Mouse (Mus musculus): ENCODE measurements around the gene Cfap54. TPM values are rescaled to one million over a fixed set of nuclear protein-coding genes. Genes with fewer than 3 reads are reported as not detected.

Cfap54 gene
- total RNA-seq, 2 experiments from 2014 or later, result 21.4 to 23.4 TPM

GRCm38 (mm10) chr10:93094957-93095580, 13.7 kb upstream of the Cfap54 start:
- intact Hi-C loops (cut with DNase I), result no loop called here
- H3K4me3 ChIP-seq, result no peak overlapping the region
- DNase-seq (ENCODE audit: extremely low spot score in 1 of 2, low spot score in 2 of 2), result no peak
- no peak overlapping the region for H3K27ac ChIP-seq
- no peak for TF ChIP-seq CTCF (IDR thresholded peaks at IDR 0.05)

- intact Hi-C loops (cut with DNase I), result no loop called here
- Histone ChIP-seq H3K27ac (no peak overlapping the region), H3K4me3 (no peak overlapping the region)
- TF ChIP-seq CTCF (IDR thresholded peaks at IDR 0.05), result no peak
- no peak for DNase-seq (ENCODE audit: extremely low spot score in 1 of 2, low spot score in 2 of 2)
Observed at GRCm38 (mm10) chr10:93091928-93092327, 10.5 kb upstream of the Cfap54 start.

- TF ChIP-seq CTCF (IDR thresholded peaks at IDR 0.05), result no peak
- Histone ChIP-seq H3K27ac (no peak overlapping the region), H3K4me3 (no peak overlapping the region)
- intact Hi-C loops (cut with DNase I), result no loop called here
- DNase-seq (ENCODE audit: extremely low spot score in 1 of 2, low spot score in 2 of 2), result no peak
Observed at GRCm38 (mm10) chr10:93090241-93090640, 8.8 kb upstream of the Cfap54 start.

- no peak for DNase-seq (ENCODE audit: extremely low spot score in 1 of 2, low spot score in 2 of 2)
- TF ChIP-seq CTCF (IDR thresholded peaks at IDR 0.05), result no peak
- intact Hi-C loops (cut with DNase I), result no loop called here
- no peak overlapping the region for H3K4me3 ChIP-seq
- H3K27ac ChIP-seq, result no peak overlapping the region
Observed at GRCm38 (mm10) chr10:93088396-93089048, 7.1 kb upstream of the Cfap54 start.

GRCm38 (mm10) chr10:93087504-93087903, 6.1 kb upstream of the Cfap54 start:
- intact Hi-C loops (cut with DNase I), result no loop called here
- no peak for TF ChIP-seq CTCF (IDR thresholded peaks at IDR 0.05)
- DNase-seq (ENCODE audit: extremely low spot score in 1 of 2, low spot score in 2 of 2), result no peak
- Histone ChIP-seq H3K4me3 (no peak overlapping the region), H3K27ac (no peak overlapping the region)

GRCm38 (mm10) chr10:93083963-93084340, 2.5 kb upstream of the Cfap54 start:
- Histone ChIP-seq H3K27ac (peak overlapping the region; percentile 65), H3K4me3 (peak overlapping the region; percentile 21; the same call in 1 of the 2 replicates)
- DNase-seq (ENCODE audit: extremely low spot score in 1 of 2, low spot score in 2 of 2), result no peak
- TF ChIP-seq CTCF (IDR thresholded peaks at IDR 0.05), result no peak
- intact Hi-C loops (cut with DNase I), result loop anchor here (2.0 kb wide), 2 partner anchors 39 to 77 kb away; partner anchors contain the start of gene Cdk17

- DNase-seq (ENCODE audit: extremely low spot score in 1 of 2, low spot score in 2 of 2), result peak in 1 of 2 experiments; percentile 37
- Histone ChIP-seq H3K27ac (peak overlapping the region; percentile 81), H3K4me3 (peak overlapping the region; percentile 21)
- TF ChIP-seq CTCF (IDR thresholded peaks at IDR 0.05), result no peak; the same call in none of the 2 replicates
- intact Hi-C loops (cut with DNase I), result loop anchor here (2.0 kb wide), 2 partner anchors 39 to 77 kb away; partner anchors contain the start of gene Cdk17
Observed at GRCm38 (mm10) chr10:93083198-93083962, 2.0 kb upstream of the Cfap54 start.

GRCm38 (mm10) chr10:93079486-93079885, 1.9 kb downstream of the Cfap54 start:
- no peak overlapping the region for H3K27ac ChIP-seq
- H3K4me3 ChIP-seq, result no peak overlapping the region
- DNase-seq (ENCODE audit: extremely low spot score in 1 of 2, low spot score in 2 of 2), result no peak
- intact Hi-C loops (cut with DNase I), result loop anchor here (10.0 kb wide), 1 partner anchor 195 kb away; no protein-coding TSS in a partner anchor
- TF ChIP-seq CTCF (IDR thresholded peaks at IDR 0.05), result no peak

- TF ChIP-seq CTCF (IDR thresholded peaks at IDR 0.05), result no peak
- DNase-seq (ENCODE audit: extremely low spot score in 1 of 2, low spot score in 2 of 2), result no peak
- intact Hi-C loops (cut with DNase I), result loop anchor here (10.0 kb wide), 1 partner anchor 197 kb away; no protein-coding TSS in a partner anchor
- no peak overlapping the region for H3K4me3 ChIP-seq
- peak overlapping the region; percentile 96; the same call in 1 of the 2 replicates for H3K27ac ChIP-seq
Observed at GRCm38 (mm10) chr10:93077935-93078479, 3.4 kb downstream of the Cfap54 start.

- no peak for DNase-seq (ENCODE audit: extremely low spot score in 1 of 2, low spot score in 2 of 2)
- intact Hi-C loops (cut with DNase I), result loop anchor here (10.0 kb wide), 1 partner anchor 198 kb away; no protein-coding TSS in a partner anchor
- TF ChIP-seq CTCF (IDR thresholded peaks at IDR 0.05), result no peak
- peak overlapping the region; percentile 96 for H3K27ac ChIP-seq
- H3K4me3 ChIP-seq, result no peak overlapping the region
Observed at GRCm38 (mm10) chr10:93076376-93076775, 5.0 kb downstream of the Cfap54 start.

- intact Hi-C loops (cut with DNase I), result loop anchor here (10.0 kb wide), 1 partner anchor 199 kb away; no protein-coding TSS in a partner anchor
- H3K27ac ChIP-seq, result peak overlapping the region; percentile 96
- no peak for TF ChIP-seq CTCF (IDR thresholded peaks at IDR 0.05)
- H3K4me3 ChIP-seq, result no peak overlapping the region
- DNase-seq (ENCODE audit: extremely low spot score in 1 of 2, low spot score in 2 of 2), result no peak
Observed at GRCm38 (mm10) chr10:93075856-93076255, 5.6 kb downstream of the Cfap54 start.
